Mouse (Mus musculus): Measurements from ENCODE around the gene Actl6b. TPM values are rescaled to one million over a fixed set of nuclear protein-coding genes. Genes with fewer than 3 reads are reported as not detected.
A peak's percentile ranks its signal among the peaks of the same experiment; 100 is the strongest.

Gene Actl6b
- polyA plus RNA-seq, 1 experiment from 2014 or later, result not detected

DNA sequence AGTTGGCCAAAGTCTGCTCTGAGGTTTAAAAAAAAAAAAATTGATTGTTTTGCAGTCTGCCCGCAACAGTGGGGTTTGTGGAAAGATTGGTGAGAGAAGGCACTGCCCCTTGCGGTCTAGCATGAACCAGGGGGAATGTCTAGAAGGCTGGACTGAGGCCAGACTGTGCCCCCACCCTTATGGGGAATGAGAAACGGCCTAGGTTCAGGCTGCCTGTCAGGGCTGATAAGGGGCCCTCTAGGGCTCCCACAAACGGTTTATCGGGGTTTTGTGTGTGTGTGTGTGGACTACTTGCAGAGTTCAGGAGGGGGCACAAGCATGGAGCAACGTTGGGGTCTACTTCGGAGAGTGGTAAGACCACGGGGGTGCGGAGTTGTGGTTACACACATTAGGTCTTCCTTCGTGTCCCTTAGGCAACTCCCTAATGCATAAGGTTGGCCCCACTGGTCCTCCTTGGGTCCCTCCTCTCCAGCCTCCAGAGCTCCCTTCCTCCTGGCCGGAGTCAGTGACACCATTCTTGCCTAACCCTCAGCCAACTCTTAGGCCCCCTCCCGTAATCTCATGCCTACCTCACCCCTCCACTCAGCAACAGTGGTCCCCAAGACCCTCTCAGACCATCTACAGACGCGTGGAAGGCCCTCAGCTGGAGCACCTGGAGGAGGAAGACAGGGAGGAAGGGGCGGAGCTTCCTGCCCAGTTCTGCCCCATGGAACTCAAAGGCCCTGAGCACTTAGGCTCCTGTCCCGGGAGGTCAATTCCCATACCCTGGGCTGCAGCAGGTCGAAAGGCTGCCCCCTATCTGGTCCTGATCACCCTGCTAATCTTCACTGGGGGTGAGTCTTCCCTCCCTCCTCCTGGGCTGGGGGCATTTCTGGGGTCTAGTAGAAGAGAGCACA lies 17.6 kb downstream of the Actl6b start:
- H3K27me3 ChIP-seq (ENCODE audit: insufficient read depth, poor library complexity, severe bottlenecking), result peaks cover 53% of the 10 kb centered on the region
- H3K4me3 ChIP-seq, result 0 out of 2 replicates have a peak overlapping the region, but pooled peaks have one; percentile 27
- 72% methylated on average over 17 of the region's 17 CpGs for WGBS
- no peaks in the 10 kb centered on the region for H3K9me3 ChIP-seq
- H3K36me3 ChIP-seq, result no peaks in the 10 kb centered on the region
- peak overlapping the region; percentile 54; the same call in 1 of the 2 replicates for H3K27ac ChIP-seq
- H3K4me1 ChIP-seq, result peaks cover 17% of the 10 kb centered on the region
- DNase-seq (ENCODE audit: low spot score), result peak; percentile 89

DNA sequence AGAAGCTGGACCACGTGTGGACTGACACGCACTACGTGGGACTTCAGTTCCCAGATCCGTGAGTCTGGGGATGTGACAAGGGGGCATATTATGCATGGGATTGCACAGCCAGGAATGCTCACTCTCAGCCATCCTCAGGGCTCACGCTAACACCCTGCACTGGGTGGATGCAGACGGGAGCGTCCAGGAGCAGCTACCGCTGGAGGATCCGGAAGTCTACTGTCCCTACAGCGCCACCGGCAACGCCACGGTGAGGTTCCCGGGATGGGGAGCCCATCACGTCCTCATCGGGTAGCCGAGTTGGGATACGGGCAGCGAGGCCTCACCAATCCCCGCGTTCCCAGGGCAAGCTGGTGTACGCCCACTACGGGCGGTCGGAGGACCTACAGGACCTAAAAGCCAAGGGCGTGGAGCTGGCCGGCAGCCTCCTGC lies 21.2 kb downstream of the Actl6b start:
- Histone ChIP-seq H3K9me3 (no peaks in the 10 kb centered on the region), H3K36me3 (no peaks in the 10 kb centered on the region), H3K27ac (peak overlapping the region; percentile 42), H3K4me1 (peaks cover 13% of the 10 kb centered on the region), H3K27me3 (ENCODE audit: insufficient read depth, poor library complexity, severe bottlenecking) (peaks cover 46% of the 10 kb centered on the region), H3K4me3 (peak overlapping the region; percentile 52)
- no peak for DNase-seq (ENCODE audit: low spot score)
- WGBS, result 3% methylated on average over 27 of the region's 27 CpGs

DNA sequence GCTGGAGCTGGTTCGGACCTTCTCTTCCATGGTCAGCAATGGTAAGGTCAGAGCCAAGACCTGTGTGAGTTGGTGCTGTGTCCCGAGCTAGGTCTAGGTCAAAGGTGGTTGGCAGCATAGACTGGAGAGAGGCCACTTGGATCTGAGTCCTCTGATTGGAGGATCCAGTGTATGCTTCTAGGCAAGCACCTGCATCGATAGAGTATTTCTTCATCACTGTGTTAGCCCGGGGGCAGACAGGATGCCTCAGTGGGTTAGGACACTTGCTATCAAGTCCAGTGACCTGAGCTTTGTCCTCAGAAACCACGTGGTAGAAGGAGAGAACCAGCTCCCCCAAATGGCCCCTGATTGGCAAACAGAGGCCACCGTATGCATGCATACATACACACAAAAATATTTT lies 26.9 kb downstream of the Actl6b start:
- no peak for DNase-seq (ENCODE audit: low spot score)
- 76% methylated on average over 6 of the region's 6 CpGs for WGBS
- H3K27me3 ChIP-seq (ENCODE audit: insufficient read depth, poor library complexity, severe bottlenecking), result peaks cover 41% of the 10 kb centered on the region

DNA sequence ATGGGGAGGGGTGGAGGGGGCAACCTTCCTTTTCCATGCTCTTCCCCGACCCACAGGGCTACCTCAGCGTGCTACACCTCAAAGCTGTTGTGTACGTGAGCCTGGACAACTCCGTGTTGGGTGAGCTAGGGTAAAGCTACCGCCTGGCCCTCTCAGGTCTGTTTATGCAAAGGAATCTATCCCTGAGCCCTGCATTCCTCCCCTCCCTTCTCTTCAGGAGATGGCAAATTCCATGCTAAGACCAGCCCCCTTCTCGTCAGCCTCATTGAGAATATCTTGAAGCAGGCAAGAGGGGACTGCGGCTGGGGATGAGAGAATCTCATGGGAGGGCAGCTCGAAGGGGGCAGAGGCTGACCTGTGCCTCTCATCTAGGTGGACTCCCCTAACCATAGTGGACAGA lies 29.4 kb downstream of the Actl6b start:
- Histone ChIP-seq H3K36me3 (no peaks in the 10 kb centered on the region), H3K4me3 (peak overlapping the region; percentile 50; the same call in 1 of the 2 replicates), H3K9me3 (no peaks in the 10 kb centered on the region), H3K27ac (no peak overlapping the region), H3K27me3 (ENCODE audit: insufficient read depth, poor library complexity, severe bottlenecking) (peaks cover 32% of the 10 kb centered on the region), H3K4me1 (peaks cover 16% of the 10 kb centered on the region)
- 26% methylated on average over 8 of the region's 8 CpGs for WGBS
- DNase-seq (ENCODE audit: low spot score), result no peak

More for the DNA sequence above, 26.9 kb downstream of the Actl6b start:
- no peaks in the 10 kb centered on the region for H3K9me3 ChIP-seq
- no peak overlapping the region for H3K27ac ChIP-seq
- H3K36me3 ChIP-seq, result no peaks in the 10 kb centered on the region
- H3K4me1 ChIP-seq, result peaks cover 16% of the 10 kb centered on the region
- no peak overlapping the region for H3K4me3 ChIP-seq

DNA sequence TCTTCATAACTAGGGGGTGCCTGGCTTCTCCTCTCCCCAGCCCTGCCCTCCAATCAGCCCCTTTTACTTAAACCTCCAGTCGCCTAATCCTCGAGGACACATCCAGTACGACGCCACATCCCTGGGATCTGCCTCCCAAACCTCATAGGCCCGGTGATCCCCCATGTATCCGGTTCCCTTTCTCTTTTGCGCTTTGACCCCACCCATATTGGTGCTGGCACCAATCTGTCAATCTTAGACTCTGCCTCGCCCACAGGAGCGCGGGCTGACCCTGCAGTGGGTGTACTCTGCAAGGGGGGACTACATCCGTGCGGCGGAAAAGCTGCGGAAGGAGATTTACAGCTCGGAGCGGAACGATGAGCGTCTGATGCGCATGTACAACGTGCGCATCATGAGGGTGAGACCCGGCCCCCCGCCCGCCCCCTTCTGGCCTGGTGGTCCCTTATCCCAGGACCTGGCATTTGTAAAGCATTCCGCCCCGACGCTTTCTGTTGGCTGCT lies 30.4 kb downstream of the Actl6b start:
- Histone ChIP-seq H3K9me3 (no peaks in the 10 kb centered on the region), H3K4me3 (peak overlapping the region; percentile 50), H3K27ac (peak overlapping the region; percentile 59; the same call in 1 of the 2 replicates), H3K4me1 (peaks cover 16% of the 10 kb centered on the region), H3K36me3 (no peaks in the 10 kb centered on the region), H3K27me3 (ENCODE audit: insufficient read depth, poor library complexity, severe bottlenecking) (peaks cover 32% of the 10 kb centered on the region)
- WGBS, result 16% methylated on average over 27 of the region's 27 CpGs
- no peak for DNase-seq (ENCODE audit: low spot score)

DNA sequence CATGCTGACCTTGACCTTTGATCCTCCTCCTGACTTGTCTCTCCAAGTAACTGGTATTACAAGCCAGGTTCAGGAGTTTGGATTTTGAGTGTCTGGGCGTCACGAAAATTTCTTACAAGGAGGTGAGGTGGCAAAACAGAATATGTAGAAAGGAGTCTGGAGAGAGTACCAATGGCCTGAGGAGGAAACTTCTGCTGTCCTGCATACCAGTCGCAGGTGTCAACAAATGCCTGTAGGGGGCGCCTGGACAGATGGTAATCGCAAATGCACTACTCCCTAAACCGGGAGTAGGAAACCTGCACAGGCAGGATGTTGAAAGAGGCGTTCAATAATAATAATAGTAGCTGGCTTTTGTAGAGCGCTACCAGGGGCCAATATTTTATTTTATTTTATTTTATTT lies 31.7 kb downstream of the Actl6b start:
- Histone ChIP-seq H3K9me3 (no peaks in the 10 kb centered on the region), H3K4me3 (no peak overlapping the region), H3K27me3 (ENCODE audit: insufficient read depth, poor library complexity, severe bottlenecking) (peaks cover 32% of the 10 kb centered on the region), H3K27ac (no peak overlapping the region), H3K4me1 (peaks cover 16% of the 10 kb centered on the region), H3K36me3 (no peaks in the 10 kb centered on the region)
- WGBS, result 35% methylated on average over 8 of the region's 8 CpGs
- DNase-seq (ENCODE audit: low spot score), result no peak

DNA sequence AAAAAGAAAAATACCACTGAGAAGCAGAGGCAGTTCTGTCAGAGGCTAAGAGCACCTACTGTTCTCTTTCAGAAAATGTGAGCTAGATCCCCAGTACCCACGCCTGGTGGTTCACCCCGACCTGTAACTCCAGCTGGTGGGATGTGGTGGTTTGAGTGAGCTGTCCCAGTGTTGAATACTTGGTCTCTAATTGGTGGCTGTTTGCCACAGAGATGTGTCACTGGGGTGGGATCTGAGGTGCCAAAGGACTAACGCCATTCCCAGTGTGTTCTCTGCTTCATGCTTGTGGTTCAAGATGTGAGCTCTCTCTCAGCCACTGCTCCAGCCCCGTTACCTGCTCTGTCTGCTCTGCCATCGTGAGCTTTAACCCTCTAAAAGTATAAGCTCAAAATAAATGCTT lies 37.2 kb downstream of the Actl6b start:
- H3K27me3 ChIP-seq (ENCODE audit: insufficient read depth, poor library complexity, severe bottlenecking), result no peaks in the 10 kb centered on the region; the same call in 1 of the 2 replicates
- DNase-seq (ENCODE audit: low spot score), result no peak
- H3K36me3 ChIP-seq, result 0 out of 2 replicates have a peak, but pooled peaks cover 5% of the 10 kb centered on the region
- no peak overlapping the region for H3K27ac ChIP-seq
- WGBS, result 80% methylated on average over 5 of the region's 5 CpGs
- no peaks in the 10 kb centered on the region for H3K4me1 ChIP-seq
- H3K9me3 ChIP-seq, result no peaks in the 10 kb centered on the region
- no peak overlapping the region for H3K4me3 ChIP-seq

DNA sequence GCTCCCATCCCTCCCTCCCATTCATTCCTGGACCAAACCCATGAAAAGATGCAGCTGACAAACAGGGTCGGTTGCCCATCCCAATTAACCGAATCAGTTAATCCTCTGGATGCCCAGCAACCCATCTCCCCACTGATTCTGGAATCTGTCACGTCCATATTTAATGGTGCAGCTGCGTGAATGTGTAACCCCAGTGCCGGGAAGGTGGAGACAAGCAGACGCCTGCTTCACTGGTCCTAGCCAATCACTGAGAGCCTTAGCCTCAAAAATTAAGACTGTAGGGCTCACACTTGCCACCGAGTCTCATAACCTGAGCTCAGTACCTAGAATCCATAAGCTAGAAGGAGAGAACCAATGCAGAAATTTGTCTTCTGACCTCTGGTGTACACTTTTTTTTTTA lies 42.6 kb downstream of the Actl6b start:
- H3K27me3 ChIP-seq (ENCODE audit: insufficient read depth, poor library complexity, severe bottlenecking), result no peaks in the 10 kb centered on the region
- H3K9me3 ChIP-seq, result no peaks in the 10 kb centered on the region
- no peak for DNase-seq (ENCODE audit: low spot score)
- no peak overlapping the region for H3K4me3 ChIP-seq
- 77% methylated on average over 7 of the region's 7 CpGs for WGBS
- H3K36me3 ChIP-seq, result peaks cover 11% of the 10 kb centered on the region; the same call in 1 of the 2 replicates
- peaks cover 15% of the 10 kb centered on the region for H3K4me1 ChIP-seq
- no peak overlapping the region for H3K27ac ChIP-seq

DNA sequence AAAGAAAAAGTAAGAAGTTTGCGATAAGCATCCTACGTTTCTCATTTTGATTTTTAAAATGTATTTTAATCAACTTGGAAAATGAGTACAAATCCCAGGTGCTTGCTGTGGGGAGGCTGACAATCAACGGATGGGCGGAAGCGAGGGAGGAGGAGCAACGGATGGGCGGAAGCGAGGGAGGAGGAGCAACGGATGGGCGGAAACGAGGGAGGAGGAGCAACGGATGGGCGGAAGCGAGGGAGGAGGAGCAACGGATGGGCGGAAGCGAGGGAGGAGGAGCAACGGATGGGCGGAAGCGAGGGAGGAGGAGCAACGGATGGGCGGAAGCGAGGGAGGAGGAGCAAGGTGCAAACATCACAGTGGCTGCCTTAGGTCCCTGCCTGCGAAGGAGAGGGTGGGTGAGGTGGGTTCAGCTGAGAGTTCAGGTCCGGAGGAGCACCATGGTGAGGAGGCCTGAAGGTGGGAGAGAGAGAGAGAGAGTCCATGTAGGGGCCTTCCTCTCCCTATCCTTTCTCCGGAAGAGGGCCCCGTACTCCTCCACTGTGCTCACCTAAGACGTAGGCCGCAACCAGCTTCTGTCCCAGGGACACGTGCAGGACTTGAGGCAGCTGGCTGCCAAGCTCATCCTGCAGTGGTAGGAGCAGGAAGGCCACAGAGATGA lies 43.4 kb downstream of the Actl6b start:
- Histone ChIP-seq H3K27ac (peak overlapping the region; percentile 60; the same call in 1 of the 2 replicates), H3K36me3 (peaks cover 11% of the 10 kb centered on the region; the same call in 1 of the 2 replicates), H3K27me3 (ENCODE audit: insufficient read depth, poor library complexity, severe bottlenecking) (no peaks in the 10 kb centered on the region), H3K9me3 (no peaks in the 10 kb centered on the region), H3K4me1 (peaks cover 15% of the 10 kb centered on the region), H3K4me3 (peak overlapping the region; percentile 36)
- DNase-seq (ENCODE audit: low spot score), result no peak
- WGBS, result 31% methylated on average over 30 of the region's 30 CpGs

DNA sequence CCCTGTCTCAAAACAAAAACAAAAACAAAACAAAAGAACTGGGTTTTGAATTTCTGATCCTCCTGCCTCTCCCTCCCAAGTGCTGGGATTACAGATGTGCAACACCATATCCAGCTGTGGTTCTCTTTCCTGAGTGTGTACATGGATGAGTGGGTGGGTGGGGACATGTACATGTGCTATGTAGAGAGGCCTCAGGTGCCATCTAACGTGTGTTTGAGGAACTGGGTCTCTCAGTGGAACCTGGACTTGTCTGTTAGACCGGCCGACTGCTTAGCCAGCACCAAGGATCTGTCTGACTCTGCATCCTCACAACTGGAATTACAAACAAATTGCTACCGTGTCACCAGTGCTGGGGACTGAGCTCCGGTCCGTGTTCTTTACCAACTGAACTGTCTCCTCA lies 44.3 kb downstream of the Actl6b start:
- Histone ChIP-seq H3K9me3 (no peaks in the 10 kb centered on the region), H3K27ac (no peak overlapping the region), H3K27me3 (ENCODE audit: insufficient read depth, poor library complexity, severe bottlenecking) (no peaks in the 10 kb centered on the region), H3K36me3 (peaks cover 11% of the 10 kb centered on the region; the same call in 1 of the 2 replicates), H3K4me1 (peaks cover 21% of the 10 kb centered on the region), H3K4me3 (no peak overlapping the region)
- DNase-seq (ENCODE audit: low spot score), result no peak
- WGBS, result 89% methylated on average over 6 of the region's 6 CpGs

DNA sequence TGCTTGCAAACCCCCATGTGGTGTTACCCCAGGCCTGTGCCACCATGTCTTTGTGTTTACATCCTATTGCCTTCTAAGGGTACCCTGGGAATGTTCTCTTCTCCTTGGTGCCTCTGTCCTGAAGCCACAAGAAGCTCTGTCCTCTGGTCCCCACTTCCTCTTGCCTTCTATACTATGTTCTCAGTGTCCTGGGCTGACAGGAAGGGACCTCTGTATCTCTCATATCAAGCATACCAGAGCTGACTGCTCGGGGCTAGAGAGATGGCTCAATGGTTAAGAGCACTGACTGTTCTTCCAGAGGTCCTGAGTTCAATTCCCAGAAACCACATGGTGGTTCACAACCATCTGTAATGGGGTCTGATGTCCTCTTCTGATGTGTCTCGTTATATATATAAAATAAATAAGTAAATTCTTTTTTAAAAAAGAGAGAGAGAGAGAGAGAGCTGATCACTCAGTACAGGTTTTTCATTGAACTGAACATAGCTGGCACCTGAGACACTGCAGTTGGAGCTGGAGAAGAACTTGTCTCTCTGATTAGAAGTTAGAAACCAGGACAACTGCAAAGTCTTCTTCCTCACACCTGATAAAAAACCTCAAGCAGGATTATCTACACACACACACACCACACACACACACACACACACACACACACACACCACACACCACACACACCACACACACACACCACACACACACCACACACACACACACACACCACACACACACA lies 44.9 kb downstream of the Actl6b start:
- Histone ChIP-seq H3K9me3 (no peaks in the 10 kb centered on the region), H3K27me3 (ENCODE audit: insufficient read depth, poor library complexity, severe bottlenecking) (no peaks in the 10 kb centered on the region), H3K4me1 (peaks cover 24% of the 10 kb centered on the region), H3K4me3 (no peak overlapping the region), H3K27ac (no peak overlapping the region), H3K36me3 (peaks cover 11% of the 10 kb centered on the region; the same call in 1 of the 2 replicates)
- 68% methylated on average over 2 of the region's 2 CpGs for WGBS
- no peak for DNase-seq (ENCODE audit: low spot score)

DNA sequence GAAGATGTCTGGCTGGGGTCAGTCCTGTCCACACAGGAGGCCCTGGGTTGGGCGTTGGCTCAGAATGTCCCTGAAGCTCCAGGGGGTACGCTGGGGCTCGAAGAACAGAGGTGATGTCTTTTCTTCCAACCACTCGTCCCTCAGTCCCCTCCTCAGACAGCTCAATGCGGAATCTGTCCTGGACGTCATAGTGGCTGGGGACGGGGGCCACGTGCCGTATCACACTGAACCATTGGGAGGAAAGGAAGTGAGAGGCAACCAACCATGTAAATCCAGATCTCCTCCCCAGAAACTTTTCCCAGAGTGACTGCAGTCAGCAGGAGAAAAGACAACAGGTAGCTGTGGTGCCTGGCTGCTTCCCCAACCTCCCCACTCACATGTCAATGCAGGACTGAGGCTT lies 46.3 kb downstream of the Actl6b start:
- 63% methylated on average over 9 of the region's 9 CpGs for whole genome bisulfite sequencing
- no peak for DNase-seq (ENCODE audit: low spot score)
- H3K27ac ChIP-seq, result peak overlapping the region; percentile 96; the same call in 1 of the 2 replicates
- H3K36me3 ChIP-seq, result peaks cover 19% of the 10 kb centered on the region; the same call in 1 of the 2 replicates
- H3K9me3 ChIP-seq, result no peaks in the 10 kb centered on the region
- peak overlapping the region; percentile 85 for H3K4me3 ChIP-seq
- H3K27me3 ChIP-seq (ENCODE audit: insufficient read depth, poor library complexity, severe bottlenecking), result no peaks in the 10 kb centered on the region
- H3K4me1 ChIP-seq, result peaks cover 24% of the 10 kb centered on the region
